Mouse (Mus musculus) hindbrain, embryonic 14.5 days (tissue): ENCODE measurements at regions not wholly inside any gene's neighbourhood (a gene's known extent, or its start where the extent isn't known, plus 50 kb on each side); places are given as distances from the start of the nearest gene placed in this dataset.

Source experiments
- ATAC-seq: fragments of 200-750 bp; cut with Nextera tagmentation; 2 replicates; pipeline ENCODE4 v1.8.0; 2017; ENCODE audit warnings: moderate number of reproducible peaks, mild to moderate bottlenecking, moderate TSS enrichment, moderate library complexity; ENCODE audit not compliant: low FRiP score
- DNase-seq: peaks from one replicate; pipeline ENCODE4 v3.0.0-alpha.2; 2015; ENCODE audit warnings: low spot score
- H3K27ac ChIP-seq: fragments of 300-500 bp; sonication (generic); 2 replicates; pipeline ENCODE4 v1.5.1; 2014; ENCODE audit warnings: mild to moderate bottlenecking, moderate library complexity
- H3K27me3 ChIP-seq: fragments of 300-500 bp; sonication (generic); 2 replicates; pipeline ENCODE4 v1.6.1; 2014; ENCODE audit warnings: mild to moderate bottlenecking, low read length, mixed read lengths; ENCODE audit not compliant: control insufficient read depth, insufficient read depth
- H3K36me3 ChIP-seq: fragments of 300-500 bp; sonication (generic); replicated peaks from 2 replicates; pipeline ENCODE4 v1.6.1; 2014; ENCODE audit not compliant: control insufficient read depth, insufficient read depth
- H3K4me1 ChIP-seq: fragments of 300-500 bp; sonication (generic); replicated peaks from 2 replicates; pipeline ENCODE4 v1.6.1; 2014; ENCODE audit warnings: antibody characterized with exemption, low read length, mixed read lengths; ENCODE audit not compliant: control insufficient read depth, insufficient read depth
- H3K4me2 ChIP-seq: fragments of 300-500 bp; sonication (generic); replicated peaks from 2 replicates; pipeline ENCODE4 v1.6.1; 2014; ENCODE audit warnings: mild to moderate bottlenecking, moderate library complexity
- H3K4me3 ChIP-seq: fragments of 300-500 bp; sonication (generic); replicated peaks from 2 replicates; pipeline ENCODE4 v1.5.1; 2014; ENCODE audit warnings: mild to moderate bottlenecking, low read length
- H3K9ac ChIP-seq: fragments of 300-500 bp; sonication (generic); 2 replicates; pipeline ENCODE4 v1.6.1; 2014
- H3K9me3 ChIP-seq: fragments of 300-500 bp; sonication (generic); 2 replicates; pipeline ENCODE4 v1.6.1; 2016; ENCODE audit warnings: low read length; ENCODE audit not compliant: control insufficient read depth
- WGBS: fragments of 180-500 bp; shearing (Covaris S2); extraction: QIAGEN DNeasy Blood & Tissue Kit; methylation state at CpG from one replicate; pipeline ENCODE4 v1.1.7; 2014; 5-methylcytosine and 5-hydroxymethylcytosine counted together

DNA sequence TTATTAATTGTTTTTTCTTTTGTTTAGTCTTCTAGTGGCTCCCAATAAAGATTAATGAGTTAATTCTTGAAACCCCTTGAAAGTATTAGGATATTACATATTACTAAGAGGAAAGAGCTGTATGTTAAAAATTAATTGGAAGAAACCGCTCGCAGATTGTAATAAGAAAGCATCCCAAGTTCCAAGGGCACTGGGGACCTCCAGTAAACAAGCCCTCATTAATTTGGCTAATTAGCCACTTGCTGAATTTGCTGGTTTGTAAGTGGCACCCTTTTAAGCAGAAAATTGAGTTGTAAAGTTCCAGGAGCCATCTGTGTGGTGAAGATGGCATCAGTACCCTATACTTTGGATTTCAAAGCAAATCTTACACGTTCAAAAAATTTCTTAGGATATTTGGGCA is 295.8 kb downstream of the Rwdd3 start:
- peak; percentile 46 for DNase-seq
- no peak overlapping the region for H3K9ac ChIP-seq
- H3K4me3 ChIP-seq = no peak overlapping the region
- ATAC-seq = no peak
- no peaks in the 10 kb centered on the region for H3K4me1 ChIP-seq
- no peaks in the 10 kb centered on the region for H3K36me3 ChIP-seq
- no peaks in the 10 kb centered on the region for H3K9me3 ChIP-seq
- no peak overlapping the region for H3K27ac ChIP-seq
- 75% methylated on average over 3 of the region's 3 CpGs for WGBS
- no peak overlapping the region for H3K4me2 ChIP-seq
- H3K27me3 ChIP-seq = no peaks in the 10 kb centered on the region

DNA sequence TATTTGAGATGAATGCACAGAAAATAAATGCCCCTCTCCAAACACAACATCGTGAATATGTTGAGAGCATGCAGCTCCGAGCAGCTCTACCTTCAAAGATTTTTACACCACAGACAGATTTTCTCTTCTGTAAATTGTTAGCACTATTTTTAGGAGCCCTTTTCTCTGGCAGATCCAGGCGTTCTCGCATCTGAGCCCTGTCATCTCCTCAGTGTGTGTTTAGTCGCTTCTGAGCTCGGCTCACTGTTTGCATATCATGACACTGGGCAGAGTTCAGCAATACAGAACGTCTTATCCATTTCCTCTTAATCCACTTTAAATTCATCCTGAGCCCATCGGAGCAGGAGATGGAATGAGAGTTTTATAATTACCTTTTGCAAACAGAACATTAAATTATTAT is 306.5 kb downstream of the Rwdd3 start:
- H3K9ac ChIP-seq = no peak overlapping the region
- WGBS = 71% methylated on average over 8 of the region's 8 CpGs
- H3K27ac ChIP-seq = no peak overlapping the region
- H3K9me3 ChIP-seq = no peaks in the 10 kb centered on the region
- no peaks in the 10 kb centered on the region for H3K4me1 ChIP-seq
- DNase-seq (no peak), ATAC-seq (no peak)
- H3K27me3 ChIP-seq = no peaks in the 10 kb centered on the region
- no peak overlapping the region for H3K4me2 ChIP-seq
- H3K36me3 ChIP-seq = no peaks in the 10 kb centered on the region
- H3K4me3 ChIP-seq = no peak overlapping the region

DNA sequence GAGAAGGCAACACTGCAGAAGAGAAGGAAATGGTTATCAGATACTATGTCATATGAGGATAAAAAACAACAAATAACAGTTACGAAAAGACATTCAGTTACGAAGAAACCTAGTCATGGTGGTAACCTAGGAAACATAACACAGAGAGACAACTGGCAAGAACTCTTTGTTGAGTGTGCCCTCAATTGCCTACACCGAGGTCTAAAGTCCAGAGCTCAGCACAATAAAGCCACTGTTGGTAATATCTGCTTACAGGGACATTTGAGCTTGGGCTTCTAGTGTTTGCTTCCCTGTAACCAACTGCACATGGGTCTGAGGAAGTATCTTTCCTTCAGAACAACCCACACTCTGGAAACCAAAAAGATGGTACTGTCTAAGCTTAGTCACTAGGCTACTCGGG is 309.9 kb downstream of the Rwdd3 start:
- WGBS = 81% methylated on average over 4 of the region's 4 CpGs
- no peak for ATAC-seq

DNA sequence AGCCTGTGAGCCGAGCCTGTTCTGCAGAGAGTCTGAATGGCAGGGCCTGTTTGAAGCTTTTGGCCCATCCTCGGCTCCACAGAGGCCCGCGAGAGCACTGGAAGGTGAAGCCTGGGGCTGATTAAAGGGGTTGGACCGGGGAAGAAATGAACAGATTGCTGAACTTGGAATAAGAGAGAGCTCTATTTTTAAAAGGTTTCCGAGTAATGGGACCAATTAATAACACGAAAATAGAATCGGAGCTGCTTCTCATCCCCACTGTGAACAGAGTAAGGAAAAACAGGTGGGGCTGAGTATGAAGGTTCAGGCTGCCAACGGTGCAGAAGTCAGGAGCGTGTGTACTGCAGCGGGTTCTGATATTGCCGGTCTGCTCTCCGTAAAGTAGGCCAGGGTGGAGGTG is 313.2 kb downstream of the Rwdd3 start:
- DNase-seq = no peak
- Histone ChIP-seq H3K27me3 (no peaks in the 10 kb centered on the region), H3K9me3 (no peaks in the 10 kb centered on the region), H3K4me3 (no peak overlapping the region), H3K27ac (no peak overlapping the region), H3K9ac (no peak overlapping the region), H3K36me3 (no peaks in the 10 kb centered on the region), H3K4me1 (no peaks in the 10 kb centered on the region), H3K4me2 (no peak overlapping the region)
- ATAC-seq = no peak
- 88% methylated on average over 13 of the region's 13 CpGs for WGBS

More for the DNA sequence above, 309.9 kb downstream of the Rwdd3 start:
- H3K4me2 ChIP-seq = no peak overlapping the region
- no peak overlapping the region for H3K4me3 ChIP-seq
- H3K27ac ChIP-seq = no peak overlapping the region
- no peaks in the 10 kb centered on the region for H3K4me1 ChIP-seq
- H3K36me3 ChIP-seq = no peaks in the 10 kb centered on the region
- no peaks in the 10 kb centered on the region for H3K27me3 ChIP-seq
- no peaks in the 10 kb centered on the region for H3K9me3 ChIP-seq
- no peak overlapping the region for H3K9ac ChIP-seq
- no peak for DNase-seq

DNA sequence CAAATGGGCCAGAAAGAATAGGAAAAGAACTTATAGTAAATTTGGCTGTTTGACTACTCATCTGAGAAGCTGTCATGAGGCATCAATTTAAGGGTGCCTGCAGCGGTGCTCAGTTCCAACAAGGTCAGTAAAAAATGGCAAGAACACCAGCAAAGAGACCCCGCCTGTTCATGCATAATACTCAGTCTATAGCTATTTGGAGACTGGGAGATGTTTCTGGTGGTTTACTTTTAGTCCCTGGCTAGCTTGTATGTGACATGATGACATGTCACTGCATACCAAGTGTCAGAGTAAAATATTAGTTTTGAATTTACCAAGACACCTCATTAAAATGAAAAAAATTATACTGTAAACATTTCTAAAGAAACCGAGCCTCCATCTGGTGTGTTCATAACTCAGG is 317.2 kb downstream of the Rwdd3 start:
- H3K9me3 ChIP-seq = no peaks in the 10 kb centered on the region
- no peak overlapping the region for H3K4me3 ChIP-seq
- no peak overlapping the region for H3K4me2 ChIP-seq
- H3K9ac ChIP-seq = no peak overlapping the region
- no peak for ATAC-seq
- no peak for DNase-seq
- 85% methylated on average over 3 of the region's 3 CpGs for WGBS
- H3K4me1 ChIP-seq = no peaks in the 10 kb centered on the region
- H3K27me3 ChIP-seq = no peaks in the 10 kb centered on the region
- no peak overlapping the region for H3K27ac ChIP-seq
- H3K36me3 ChIP-seq = no peaks in the 10 kb centered on the region

DNA sequence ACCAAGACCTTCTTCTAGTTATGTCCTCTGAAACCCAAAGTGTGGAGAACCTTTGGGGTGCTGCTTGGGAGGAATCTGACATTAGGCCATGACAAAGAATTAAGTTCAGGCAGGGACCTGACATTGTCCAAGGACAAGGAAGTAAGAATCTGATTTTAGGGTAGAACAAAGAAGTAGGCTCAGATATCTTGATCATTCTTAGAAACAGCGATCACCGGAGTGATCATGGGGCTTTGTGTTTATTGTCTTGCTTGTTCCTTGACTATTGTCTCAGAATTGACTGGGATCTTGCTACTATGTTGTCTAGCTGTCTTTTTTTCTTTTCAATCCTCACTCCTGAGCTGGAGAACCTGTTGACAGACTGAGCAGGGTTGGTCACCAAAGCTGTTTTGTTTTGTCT is 327.9 kb downstream of the Rwdd3 start:
- no peak for ATAC-seq
- 81% methylated on average over 2 of the region's 2 CpGs for WGBS
- no peaks in the 10 kb centered on the region for H3K4me1 ChIP-seq

DNA sequence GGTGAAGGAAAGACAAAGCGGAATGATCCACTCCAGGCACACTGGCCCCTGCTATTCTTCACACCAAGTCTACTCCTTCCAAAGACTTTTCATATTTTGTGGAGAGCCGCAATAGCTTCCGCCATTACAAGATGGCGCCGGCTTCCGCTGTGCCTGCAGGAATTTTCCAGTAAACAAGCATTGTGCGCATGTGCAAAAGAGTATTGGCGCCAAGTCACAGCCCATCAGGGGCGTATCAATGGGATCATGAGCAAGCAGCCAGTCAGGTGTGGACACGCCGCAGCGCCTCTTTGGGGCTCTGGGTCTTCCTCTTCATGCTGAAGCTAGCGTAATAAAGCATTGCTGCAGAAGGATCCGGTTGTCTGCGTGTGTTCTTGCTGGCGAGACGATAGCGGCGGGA is 348.0 kb downstream of the Rwdd3 start:
- no peak overlapping the region for H3K4me3 ChIP-seq
- 97% methylated on average over 19 of the region's 19 CpGs for WGBS
- no peaks in the 10 kb centered on the region for H3K4me1 ChIP-seq
- no peaks in the 10 kb centered on the region for H3K27me3 ChIP-seq
- DNase-seq (no peak), ATAC-seq (no peak)
- no peaks in the 10 kb centered on the region for H3K36me3 ChIP-seq
- no peak overlapping the region for H3K9ac ChIP-seq
- no peak overlapping the region for H3K27ac ChIP-seq
- no peaks in the 10 kb centered on the region for H3K9me3 ChIP-seq
- H3K4me2 ChIP-seq = no peak overlapping the region

More for the DNA sequence above, 327.9 kb downstream of the Rwdd3 start:
- no peaks in the 10 kb centered on the region for H3K36me3 ChIP-seq
- no peak for DNase-seq
- no peak overlapping the region for H3K4me2 ChIP-seq
- no peak overlapping the region for H3K9ac ChIP-seq
- no peak overlapping the region for H3K4me3 ChIP-seq
- H3K27ac ChIP-seq = no peak overlapping the region
- no peaks in the 10 kb centered on the region for H3K9me3 ChIP-seq
- H3K27me3 ChIP-seq = no peaks in the 10 kb centered on the region

DNA sequence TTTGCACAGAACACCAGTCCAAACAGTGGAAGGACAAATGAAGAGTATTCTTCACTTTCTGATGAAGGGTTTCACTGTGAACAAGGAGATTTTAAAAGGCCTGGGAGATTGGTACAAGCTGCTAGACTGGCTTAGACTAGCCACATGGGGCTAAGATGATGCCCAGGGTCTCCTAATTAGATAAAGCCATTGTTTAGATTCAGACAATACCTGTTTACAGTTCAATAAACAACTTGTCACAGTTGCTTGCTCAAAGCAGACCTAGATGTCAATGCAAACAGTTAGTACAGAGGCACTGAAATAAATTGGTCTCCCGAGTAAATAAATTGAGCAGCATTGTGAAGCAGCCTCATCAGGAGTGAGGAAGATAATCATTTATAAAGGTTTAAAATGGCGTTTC is 359.6 kb downstream of the Rwdd3 start:
- Histone ChIP-seq H3K27me3 (no peaks in the 10 kb centered on the region), H3K4me3 (no peak overlapping the region), H3K27ac (no peak overlapping the region), H3K4me1 (0 out of 2 replicates have a peak, but pooled peaks cover 9% of the 10 kb centered on the region), H3K4me2 (no peak overlapping the region), H3K9ac (no peak overlapping the region), H3K36me3 (no peaks in the 10 kb centered on the region), H3K9me3 (no peaks in the 10 kb centered on the region)
- 47% methylated on average over 2 of the region's 2 CpGs for WGBS
- DNase-seq = no peak
- 0 out of 2 replicates have a peak, but pooled peaks have one; percentile 43 for ATAC-seq

DNA sequence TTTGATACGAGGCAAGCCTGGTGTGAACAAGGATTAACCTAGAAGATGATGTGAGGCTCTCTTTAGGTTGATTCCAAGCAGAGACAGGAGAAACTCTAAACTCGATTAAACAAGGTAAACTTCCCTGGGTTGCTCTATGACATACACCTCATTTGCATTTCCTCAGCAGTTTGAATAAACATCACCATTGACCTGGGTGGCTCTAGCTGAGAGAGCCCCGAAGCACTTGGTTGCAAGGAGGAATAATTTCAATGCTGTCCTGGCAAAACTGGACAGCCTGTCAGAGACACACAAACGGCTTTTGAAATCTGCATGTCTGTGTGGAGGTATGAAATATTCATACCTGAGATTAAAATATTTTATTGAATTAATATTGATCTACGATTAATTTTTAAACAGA is 361.0 kb downstream of the Rwdd3 start:
- 54% methylated on average over 5 of the region's 5 CpGs for WGBS
- Histone ChIP-seq H3K27me3 (no peaks in the 10 kb centered on the region), H3K4me2 (no peak overlapping the region), H3K27ac (no peak overlapping the region), H3K36me3 (no peaks in the 10 kb centered on the region), H3K9ac (no peak overlapping the region), H3K9me3 (no peaks in the 10 kb centered on the region), H3K4me3 (no peak overlapping the region), H3K4me1 (0 out of 2 replicates have a peak, but pooled peaks cover 9% of the 10 kb centered on the region)
- DNase-seq = no peak
- 0 out of 2 replicates have a peak, but pooled peaks have one; percentile 2 for ATAC-seq

DNA sequence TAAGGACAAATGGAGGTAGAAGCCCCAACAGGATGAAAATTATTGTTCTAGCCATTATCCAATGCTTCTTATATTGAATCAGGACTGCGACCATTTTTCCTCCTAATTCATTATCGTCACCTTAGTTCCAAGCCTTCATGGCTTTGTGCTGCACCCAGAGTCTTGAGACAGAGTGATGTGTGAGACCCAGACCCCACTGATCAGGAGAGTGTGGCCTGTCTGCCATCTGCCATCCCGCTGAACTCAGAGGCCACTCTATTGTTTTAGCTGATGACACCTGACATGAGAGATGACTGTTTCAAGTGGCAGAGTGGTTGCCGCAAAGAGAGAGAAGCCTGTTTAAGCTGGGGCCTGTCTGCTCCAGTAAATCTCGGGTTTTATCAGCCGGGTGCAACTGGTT is 361.4 kb downstream of the Rwdd3 start:
- WGBS = 54% methylated on average over 6 of the region's 6 CpGs
- Histone ChIP-seq H3K9me3 (no peaks in the 10 kb centered on the region), H3K36me3 (no peaks in the 10 kb centered on the region), H3K9ac (no peak overlapping the region), H3K4me3 (no peak overlapping the region), H3K4me2 (no peak overlapping the region), H3K27ac (no peak overlapping the region), H3K4me1 (0 out of 2 replicates have a peak, but pooled peaks cover 9% of the 10 kb centered on the region), H3K27me3 (no peaks in the 10 kb centered on the region)
- no peak for DNase-seq
- ATAC-seq = 0 out of 2 replicates have a peak, but pooled peaks have one; percentile 14
